Mouse (Mus musculus): ENCODE measurements at regions not wholly inside any gene's neighbourhood (a gene's known extent, or its start where the extent isn't known, plus 50 kb on each side); places are given as distances from the start of the nearest gene placed in this dataset.

- Histone ChIP-seq H3K4me3 (no peak overlapping the region), H3K9ac (no peak overlapping the region), H3K4me1 (no peaks in the 10 kb centered on the region), H3K27me3 (no peaks in the 10 kb centered on the region), H3K27ac (no peak overlapping the region), H3K4me2 (replicated peaks) (no peak overlapping the region), H3K36me3 (no peaks in the 10 kb centered on the region), H3K9me3 (no peaks in the 10 kb centered on the region)
- no peak for ATAC-seq (ENCODE audit: insufficient number of reproducible peaks, insufficient read depth, low FRiP score, low TSS enrichment)
- WGBS, result 76% methylated on average over 3 of the region's 3 CpGs
Observed at GRCm38 (mm10) chr9:30021981-30022380, 59.0 kb upstream of the Ntm start.

- H3K4me1 ChIP-seq, result no peaks in the 10 kb centered on the region
- no peak overlapping the region for H3K27ac ChIP-seq
- H3K4me2 ChIP-seq (replicated peaks), result no peak overlapping the region
- WGBS, result 20% methylated on average over 7 of the region's 7 CpGs
- H3K4me3 ChIP-seq, result no peak overlapping the region
- H3K9ac ChIP-seq, result no peak overlapping the region
- H3K36me3 ChIP-seq, result no peaks in the 10 kb centered on the region
- H3K27me3 ChIP-seq, result no peaks in the 10 kb centered on the region
- 0 out of 2 replicates have a peak, but pooled peaks have one; percentile 41 for ATAC-seq (ENCODE audit: insufficient number of reproducible peaks, insufficient read depth, low FRiP score, low TSS enrichment)
- H3K9me3 ChIP-seq, result no peaks in the 10 kb centered on the region
Observed at GRCm38 (mm10) chr9:30025275-30025674, 62.3 kb upstream of the Ntm start.

GRCm38 (mm10) chr9:30026939-30027338 is 64.0 kb upstream of the Ntm start:
- Histone ChIP-seq H3K9me3 (no peaks in the 10 kb centered on the region), H3K4me3 (no peak overlapping the region), H3K36me3 (no peaks in the 10 kb centered on the region), H3K9ac (no peak overlapping the region), H3K4me1 (no peaks in the 10 kb centered on the region), H3K4me2 (replicated peaks) (no peak overlapping the region), H3K27ac (no peak overlapping the region), H3K27me3 (no peaks in the 10 kb centered on the region)
- 78% methylated on average over 5 of the region's 5 CpGs for WGBS
- no peak for ATAC-seq (ENCODE audit: insufficient number of reproducible peaks, insufficient read depth, low FRiP score, low TSS enrichment)

- 14% methylated on average over 4 of the region's 4 CpGs for WGBS
- Histone ChIP-seq H3K36me3 (no peaks in the 10 kb centered on the region), H3K27ac (no peak overlapping the region), H3K9me3 (no peaks in the 10 kb centered on the region), H3K4me3 (no peak overlapping the region), H3K4me1 (no peaks in the 10 kb centered on the region), H3K4me2 (replicated peaks) (no peak overlapping the region), H3K27me3 (no peaks in the 10 kb centered on the region), H3K9ac (no peak overlapping the region)
- ATAC-seq (ENCODE audit: insufficient number of reproducible peaks, insufficient read depth, low FRiP score, low TSS enrichment), result no peak
Observed at GRCm38 (mm10) chr9:30040396-30040795, 77.5 kb upstream of the Ntm start.

- Histone ChIP-seq H3K27ac (no peak overlapping the region), H3K9me3 (no peaks in the 10 kb centered on the region), H3K9ac (no peak overlapping the region), H3K36me3 (no peaks in the 10 kb centered on the region), H3K4me1 (no peaks in the 10 kb centered on the region), H3K4me3 (no peak overlapping the region), H3K4me2 (replicated peaks) (no peak overlapping the region), H3K27me3 (no peaks in the 10 kb centered on the region)
- 87% methylated on average over 2 of the region's 2 CpGs for WGBS
- ATAC-seq (ENCODE audit: insufficient number of reproducible peaks, insufficient read depth, low FRiP score, low TSS enrichment), result no peak
Observed at GRCm38 (mm10) chr9:30064551-30064950, 101.6 kb upstream of the Ntm start.

GRCm38 (mm10) chr9:30067980-30068379 is 105.0 kb upstream of the Ntm start:
- Histone ChIP-seq H3K4me1 (no peaks in the 10 kb centered on the region), H3K27ac (no peak overlapping the region), H3K27me3 (no peaks in the 10 kb centered on the region), H3K9ac (no peak overlapping the region), H3K9me3 (no peaks in the 10 kb centered on the region), H3K36me3 (no peaks in the 10 kb centered on the region), H3K4me3 (no peak overlapping the region), H3K4me2 (replicated peaks) (no peak overlapping the region)
- ATAC-seq (ENCODE audit: insufficient number of reproducible peaks, insufficient read depth, low FRiP score, low TSS enrichment), result no peak
- 73% methylated on average over 7 of the region's 7 CpGs for WGBS

- no peaks in the 10 kb centered on the region for H3K4me1 ChIP-seq
- H3K27ac ChIP-seq, result no peak overlapping the region
- no peaks in the 10 kb centered on the region for H3K27me3 ChIP-seq
- no peaks in the 10 kb centered on the region for H3K36me3 ChIP-seq
- no peaks in the 10 kb centered on the region for H3K9me3 ChIP-seq
- no peak overlapping the region for H3K4me2 ChIP-seq (replicated peaks)
- no peak overlapping the region for H3K4me3 ChIP-seq
- 93% methylated on average over 3 of the region's 3 CpGs for WGBS
- ATAC-seq (ENCODE audit: insufficient number of reproducible peaks, insufficient read depth, low FRiP score, low TSS enrichment), result no peak
- H3K9ac ChIP-seq, result no peak overlapping the region
Observed at GRCm38 (mm10) chr9:30075233-30075632, 112.3 kb upstream of the Ntm start.

- Histone ChIP-seq H3K4me1 (no peaks in the 10 kb centered on the region), H3K9me3 (no peaks in the 10 kb centered on the region)
Observed at GRCm38 (mm10) chr9:30076006-30076405, 113.1 kb upstream of the Ntm start.

GRCm38 (mm10) chr9:30076482-30076881 is 113.5 kb upstream of the Ntm start:
- H3K4me1 ChIP-seq, result no peaks in the 10 kb centered on the region
- no peak overlapping the region for H3K4me2 ChIP-seq (replicated peaks)
- no peaks in the 10 kb centered on the region for H3K9me3 ChIP-seq
- no peak overlapping the region for H3K27ac ChIP-seq
- no peak for ATAC-seq (ENCODE audit: insufficient number of reproducible peaks, insufficient read depth, low FRiP score, low TSS enrichment)
- H3K36me3 ChIP-seq, result no peaks in the 10 kb centered on the region
- no peak overlapping the region for H3K9ac ChIP-seq
- WGBS, result 42% methylated on average over 3 of the region's 3 CpGs
- H3K27me3 ChIP-seq, result no peaks in the 10 kb centered on the region
- no peak overlapping the region for H3K4me3 ChIP-seq

More at GRCm38 (mm10) chr9:30076006-30076405, 113.1 kb upstream of the Ntm start:
- no peak overlapping the region for H3K9ac ChIP-seq
- H3K4me3 ChIP-seq, result no peak overlapping the region
- ATAC-seq (ENCODE audit: insufficient number of reproducible peaks, insufficient read depth, low FRiP score, low TSS enrichment), result no peak
- H3K4me2 ChIP-seq (replicated peaks), result no peak overlapping the region
- no peaks in the 10 kb centered on the region for H3K27me3 ChIP-seq
- 91% methylated on average over 6 of the region's 6 CpGs for WGBS
- H3K27ac ChIP-seq, result no peak overlapping the region
- H3K36me3 ChIP-seq, result no peaks in the 10 kb centered on the region

GRCm38 (mm10) chr9:30101942-30102341 is 139.0 kb upstream of the Ntm start:
- H3K9me3 ChIP-seq, result no peaks in the 10 kb centered on the region
- H3K4me2 ChIP-seq (replicated peaks), result no peak overlapping the region
- H3K4me3 ChIP-seq, result no peak overlapping the region
- no peak overlapping the region for H3K9ac ChIP-seq
- H3K27me3 ChIP-seq, result no peaks in the 10 kb centered on the region
- no peaks in the 10 kb centered on the region for H3K4me1 ChIP-seq
- ATAC-seq (ENCODE audit: insufficient number of reproducible peaks, insufficient read depth, low FRiP score, low TSS enrichment), result no peak
- 40% methylated on average over 6 of the region's 6 CpGs for WGBS
- H3K36me3 ChIP-seq, result no peaks in the 10 kb centered on the region
- 0 out of 2 replicates have a peak overlapping the region, but pooled peaks have one; percentile 36 for H3K27ac ChIP-seq

GRCm38 (mm10) chr9:30122371-30122770 is 159.4 kb upstream of the Ntm start:
- Histone ChIP-seq H3K36me3 (no peaks in the 10 kb centered on the region), H3K27me3 (no peaks in the 10 kb centered on the region), H3K4me3 (no peak overlapping the region), H3K27ac (no peak overlapping the region), H3K9ac (no peak overlapping the region), H3K9me3 (no peaks in the 10 kb centered on the region), H3K4me2 (replicated peaks) (no peak overlapping the region), H3K4me1 (no peaks in the 10 kb centered on the region)
- no peak for ATAC-seq (ENCODE audit: insufficient number of reproducible peaks, insufficient read depth, low FRiP score, low TSS enrichment)
- 83% methylated on average over 3 of the region's 3 CpGs for WGBS

- no peaks in the 10 kb centered on the region for H3K27me3 ChIP-seq
- H3K4me3 ChIP-seq, result no peak overlapping the region
- H3K27ac ChIP-seq, result no peak overlapping the region
- ATAC-seq (ENCODE audit: insufficient number of reproducible peaks, insufficient read depth, low FRiP score, low TSS enrichment), result no peak
- H3K4me1 ChIP-seq, result no peaks in the 10 kb centered on the region
- H3K9ac ChIP-seq, result no peak overlapping the region
- H3K36me3 ChIP-seq, result no peaks in the 10 kb centered on the region
- H3K4me2 ChIP-seq (replicated peaks), result no peak overlapping the region
- no peaks in the 10 kb centered on the region for H3K9me3 ChIP-seq
- WGBS, result 73% methylated on average over 6 of the region's 6 CpGs
Observed at GRCm38 (mm10) chr9:30129151-30129550, 166.2 kb upstream of the Ntm start.

- Histone ChIP-seq H3K27me3 (no peaks in the 10 kb centered on the region), H3K4me1 (no peaks in the 10 kb centered on the region), H3K4me2 (replicated peaks) (no peak overlapping the region), H3K27ac (no peak overlapping the region), H3K4me3 (no peak overlapping the region), H3K9ac (no peak overlapping the region), H3K36me3 (no peaks in the 10 kb centered on the region), H3K9me3 (no peaks in the 10 kb centered on the region)
- 79% methylated on average over 2 of the region's 2 CpGs for WGBS
- ATAC-seq (ENCODE audit: insufficient number of reproducible peaks, insufficient read depth, low FRiP score, low TSS enrichment), result no peak
Observed at GRCm38 (mm10) chr9:30131626-30132025, 168.7 kb upstream of the Ntm start.

Measured in embryonic facial prominence, embryonic 12.5 days (tissue).